Mouse (Mus musculus) forebrain, embryonic 12.5 days (tissue): ENCODE data around the gene Fndc9. TPM values are rescaled to one million over a fixed set of nuclear protein-coding genes. Genes with fewer than 3 reads are reported as not detected.

Experiments used
- ATAC-seq: fragments of 200-750 bp; cut with Nextera tagmentation; 2 replicates; pipeline ENCODE4 v1.8.0; 2017; ENCODE audit warnings: moderate TSS enrichment; ENCODE audit not compliant: low FRiP score
- H3K27ac ChIP-seq: fragments of 300-500 bp; sonication (generic); 2 replicates; pipeline ENCODE4 v1.5.1; 2016; ENCODE audit warnings: mild to moderate bottlenecking
- H3K27me3 ChIP-seq: fragments of 300-500 bp; sonication (generic); 2 replicates; pipeline ENCODE4 v1.6.1; 2016; ENCODE audit warnings: mild to moderate bottlenecking
- H3K36me3 ChIP-seq: fragments of 300-500 bp; sonication (generic); replicated peaks from 2 replicates; pipeline ENCODE4 v1.6.1; 2016; ENCODE audit warnings: mild to moderate bottlenecking
- H3K4me1 ChIP-seq: fragments of 300-500 bp; sonication (generic); 2 replicates; pipeline ENCODE4 v1.6.1; 2016
- H3K4me2 ChIP-seq: fragments of 300-500 bp; sonication (generic); 2 replicates; pipeline ENCODE4 v1.6.1; 2016; ENCODE audit warnings: mild to moderate bottlenecking, moderate library complexity
- H3K4me3 ChIP-seq: fragments of 300-500 bp; sonication (generic); replicated peaks from 2 replicates; pipeline ENCODE4 v1.5.1; 2016; ENCODE audit warnings: mild to moderate bottlenecking
- H3K9ac ChIP-seq: fragments of 300-500 bp; sonication (generic); 2 replicates; pipeline ENCODE4 v1.6.1; 2016; ENCODE audit warnings: mild to moderate bottlenecking
- H3K9me3 ChIP-seq: fragments of 300-500 bp; sonication (generic); 2 replicates; pipeline ENCODE4 v1.6.1; 2016
- WGBS: fragments of 180-500 bp; shearing (Covaris S2); methylation state at CpG from one replicate; pipeline ENCODE4 v1.1.7; 2016; 5-methylcytosine and 5-hydroxymethylcytosine counted together
- polyA plus RNA-seq: library from polyadenylated mRNA; unstranded; fragments of >200 nt; fragmentation: Nextera tagmentation; extraction: Ambion mirVana; gene quantifications from 2 replicates; pipeline ENCODE4 v1.2.1, GENCODE M21; 2016

The Fndc9 gene
- polyA plus RNA-seq, 1 experiment from 2014 or later, result 1.1 TPM

- ATAC-seq, result no peak
- Histone ChIP-seq H3K4me1 (no peaks in the 10 kb centered on the region), H3K27ac (no peak overlapping the region), H3K9me3 (no peaks in the 10 kb centered on the region), H3K4me2 (no peak overlapping the region), H3K9ac (no peak overlapping the region), H3K27me3 (no peaks in the 10 kb centered on the region), H3K36me3 (peaks cover 63% of the 10 kb centered on the region), H3K4me3 (no peak overlapping the region)
- WGBS, result 96% methylated on average over 7 of the region's 7 CpGs
These were observed 5.9 kb downstream of the Fndc9 start for GRCm38 (mm10) chr11:46241150-46241673.

GRCm38 (mm10) chr11:46241985-46242384 lies 6.7 kb downstream of the Fndc9 start:
- no peaks in the 10 kb centered on the region for H3K27me3 ChIP-seq
- peaks cover 70% of the 10 kb centered on the region for H3K36me3 ChIP-seq
- H3K9me3 ChIP-seq, result no peaks in the 10 kb centered on the region
- no peak for ATAC-seq
- H3K27ac ChIP-seq, result no peak overlapping the region
- H3K4me3 ChIP-seq, result no peak overlapping the region
- H3K4me1 ChIP-seq, result no peaks in the 10 kb centered on the region
- 92% methylated on average over 8 of the region's 8 CpGs for WGBS
- no peak overlapping the region for H3K9ac ChIP-seq
- no peak overlapping the region for H3K4me2 ChIP-seq

- 75% methylated on average over 23 of the region's 23 CpGs for WGBS
- H3K4me1 ChIP-seq, result no peaks in the 10 kb centered on the region
- no peaks in the 10 kb centered on the region for H3K27me3 ChIP-seq
- no peaks in the 10 kb centered on the region for H3K9me3 ChIP-seq
- H3K9ac ChIP-seq, result no peak overlapping the region
- ATAC-seq, result no peak
- no peak overlapping the region for H3K27ac ChIP-seq
- H3K4me2 ChIP-seq, result no peak overlapping the region
- H3K4me3 ChIP-seq, result no peak overlapping the region
- H3K36me3 ChIP-seq, result peaks cover 68% of the 10 kb centered on the region
These were observed 9.6 kb downstream of the Fndc9 start for GRCm38 (mm10) chr11:46244731-46245604.

GRCm38 (mm10) chr11:46245926-46246325 lies 10.6 kb downstream of the Fndc9 start:
- ATAC-seq, result no peak
- WGBS, result 82% methylated on average over 8 of the region's 8 CpGs
- H3K27me3 ChIP-seq, result no peaks in the 10 kb centered on the region
- peaks cover 66% of the 10 kb centered on the region for H3K36me3 ChIP-seq
- H3K9ac ChIP-seq, result no peak overlapping the region
- H3K4me1 ChIP-seq, result no peaks in the 10 kb centered on the region
- H3K27ac ChIP-seq, result no peak overlapping the region
- no peak overlapping the region for H3K4me2 ChIP-seq
- no peaks in the 10 kb centered on the region for H3K9me3 ChIP-seq
- H3K4me3 ChIP-seq, result no peak overlapping the region

- ATAC-seq, result no peak
- H3K9ac ChIP-seq, result no peak overlapping the region
- no peaks in the 10 kb centered on the region for H3K4me1 ChIP-seq
- WGBS, result 82% methylated on average over 7 of the region's 7 CpGs
- H3K4me3 ChIP-seq, result no peak overlapping the region
- H3K27me3 ChIP-seq, result no peaks in the 10 kb centered on the region
- peaks cover 66% of the 10 kb centered on the region for H3K36me3 ChIP-seq
- no peak overlapping the region for H3K4me2 ChIP-seq
- no peak overlapping the region for H3K27ac ChIP-seq
- H3K9me3 ChIP-seq, result no peaks in the 10 kb centered on the region
These were observed 11.1 kb downstream of the Fndc9 start for GRCm38 (mm10) chr11:46246393-46246792.

- Histone ChIP-seq H3K9me3 (no peaks in the 10 kb centered on the region), H3K9ac (no peak overlapping the region), H3K4me2 (no peak overlapping the region), H3K4me3 (no peak overlapping the region), H3K27ac (no peak overlapping the region), H3K36me3 (peaks cover 70% of the 10 kb centered on the region), H3K4me1 (no peaks in the 10 kb centered on the region), H3K27me3 (no peaks in the 10 kb centered on the region)
- ATAC-seq, result no peak
- 93% methylated on average over 3 of the region's 3 CpGs for WGBS
These were observed 13.0 kb downstream of the Fndc9 start for GRCm38 (mm10) chr11:46248352-46248751.

- Histone ChIP-seq H3K9ac (no peak overlapping the region), H3K27me3 (no peaks in the 10 kb centered on the region), H3K9me3 (no peaks in the 10 kb centered on the region), H3K36me3 (peaks cover 77% of the 10 kb centered on the region), H3K4me2 (no peak overlapping the region), H3K27ac (no peak overlapping the region), H3K4me3 (no peak overlapping the region), H3K4me1 (no peaks in the 10 kb centered on the region)
- WGBS, result 31% methylated on average over 7 of the region's 7 CpGs
- ATAC-seq, result 0 out of 2 replicates have a peak, but pooled peaks have one; percentile 39
These were observed 16.7 kb downstream of the Fndc9 start for GRCm38 (mm10) chr11:46251994-46252393.

- 85% methylated on average over 2 of the region's 2 CpGs for WGBS
These were observed 20.0 kb downstream of the Fndc9 start for GRCm38 (mm10) chr11:46255291-46255690.

GRCm38 (mm10) chr11:46258207-46258606 lies 22.9 kb downstream of the Fndc9 start:
- Histone ChIP-seq H3K27me3 (no peaks in the 10 kb centered on the region), H3K4me1 (no peaks in the 10 kb centered on the region), H3K4me2 (no peak overlapping the region), H3K36me3 (peaks cover 83% of the 10 kb centered on the region), H3K4me3 (no peak overlapping the region), H3K9me3 (no peaks in the 10 kb centered on the region), H3K9ac (no peak overlapping the region), H3K27ac (no peak overlapping the region)
- ATAC-seq, result no peak
- 72% methylated on average over 4 of the region's 4 CpGs for WGBS

More at GRCm38 (mm10) chr11:46255291-46255690, 20.0 kb downstream of the Fndc9 start:
- H3K9me3 ChIP-seq, result no peaks in the 10 kb centered on the region
- peaks cover 80% of the 10 kb centered on the region for H3K36me3 ChIP-seq
- no peaks in the 10 kb centered on the region for H3K27me3 ChIP-seq
- no peak overlapping the region for H3K27ac ChIP-seq
- no peak overlapping the region for H3K4me2 ChIP-seq
- ATAC-seq, result no peak
- no peak overlapping the region for H3K9ac ChIP-seq
- H3K4me1 ChIP-seq, result no peaks in the 10 kb centered on the region
- H3K4me3 ChIP-seq, result no peak overlapping the region

- Histone ChIP-seq H3K9ac (no peak overlapping the region), H3K36me3 (peaks cover 83% of the 10 kb centered on the region), H3K27me3 (no peaks in the 10 kb centered on the region), H3K4me1 (no peaks in the 10 kb centered on the region), H3K9me3 (no peaks in the 10 kb centered on the region), H3K27ac (no peak overlapping the region), H3K4me3 (no peak overlapping the region), H3K4me2 (no peak overlapping the region)
- 96% methylated on average over 8 of the region's 8 CpGs for WGBS
- ATAC-seq, result no peak
These were observed 23.4 kb downstream of the Fndc9 start for GRCm38 (mm10) chr11:46258749-46259148.

- Histone ChIP-seq H3K27ac (no peak overlapping the region), H3K4me1 (no peaks in the 10 kb centered on the region), H3K36me3 (peaks cover 92% of the 10 kb centered on the region), H3K9ac (no peak overlapping the region), H3K27me3 (no peaks in the 10 kb centered on the region), H3K4me2 (no peak overlapping the region), H3K9me3 (no peaks in the 10 kb centered on the region), H3K4me3 (no peak overlapping the region)
- WGBS, result 93% methylated on average over 3 of the region's 3 CpGs
- no peak for ATAC-seq
These were observed 27.5 kb downstream of the Fndc9 start for GRCm38 (mm10) chr11:46262854-46263253.

GRCm38 (mm10) chr11:46263291-46263690 lies 28.0 kb downstream of the Fndc9 start:
- Histone ChIP-seq H3K4me2 (no peak overlapping the region), H3K4me1 (no peaks in the 10 kb centered on the region), H3K4me3 (no peak overlapping the region), H3K9me3 (no peaks in the 10 kb centered on the region), H3K27ac (no peak overlapping the region), H3K9ac (no peak overlapping the region), H3K36me3 (peaks cover 92% of the 10 kb centered on the region), H3K27me3 (no peaks in the 10 kb centered on the region)
- ATAC-seq, result no peak
- WGBS, result 96% methylated on average over 11 of the region's 11 CpGs

- Histone ChIP-seq H3K9me3 (no peaks in the 10 kb centered on the region), H3K36me3 (peaks cover 84% of the 10 kb centered on the region), H3K4me1 (no peaks in the 10 kb centered on the region), H3K4me2 (no peak overlapping the region), H3K27ac (no peak overlapping the region), H3K4me3 (no peak overlapping the region), H3K9ac (no peak overlapping the region), H3K27me3 (no peaks in the 10 kb centered on the region)
- 80% methylated on average over 3 of the region's 3 CpGs for WGBS
- no peak for ATAC-seq
These were observed 29.3 kb downstream of the Fndc9 start for GRCm38 (mm10) chr11:46264584-46264983.
